Mouse (Mus musculus): ENCODE data around the gene Olfr148. TPM values are rescaled to one million over a fixed set of nuclear protein-coding genes. Genes with fewer than 3 reads are reported as not detected.

Gene Olfr148
- polyA plus RNA-seq, 1 experiment from 2014 or later, result not detected

DNA sequence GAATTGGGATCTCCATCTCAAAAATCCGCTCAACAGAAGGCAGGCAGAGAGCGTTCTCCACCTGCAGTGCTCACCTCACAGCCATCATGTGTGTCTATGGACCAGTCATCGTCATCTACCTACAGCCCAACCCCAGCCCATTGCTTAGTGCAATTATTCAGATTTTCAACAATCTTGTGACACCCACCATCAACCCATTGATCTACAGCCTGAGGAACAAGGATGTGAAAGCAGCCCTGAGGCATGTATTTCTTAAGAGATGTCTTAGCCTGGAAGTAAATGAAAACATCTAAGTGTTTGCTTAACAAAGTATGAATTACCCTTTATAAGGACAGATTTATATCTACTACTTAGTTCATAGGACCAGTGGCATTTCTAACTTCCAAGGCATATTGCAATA lies 13.3 kb downstream of the Olfr148 start:
- no peaks in the 10 kb centered on the region for H3K4me1 ChIP-seq (replicated peaks; ENCODE audit: control insufficient read depth, insufficient read depth, low read length)
- H3K27me3 ChIP-seq (replicated peaks; ENCODE audit: control insufficient read depth, insufficient read depth, low read length), result no peaks in the 10 kb centered on the region
- ATAC-seq, result no peak
- no peaks in the 10 kb centered on the region for H3K9me3 ChIP-seq (ENCODE audit: control insufficient read depth, low read length)
- H3K36me3 ChIP-seq (ENCODE audit: control insufficient read depth, insufficient read depth), result no peaks in the 10 kb centered on the region
- H3K9ac ChIP-seq (replicated peaks; ENCODE audit: low read depth, low read length), result no peak overlapping the region
- no peak overlapping the region for H3K4me3 ChIP-seq (replicated peaks; ENCODE audit: low read length)
- H3K27ac ChIP-seq (ENCODE audit: low read length), result no peak overlapping the region
- WGBS, result 96% methylated on average over 3 of the region's 3 CpGs
- H3K4me2 ChIP-seq (ENCODE audit: low read length), result no peak overlapping the region

- Histone ChIP-seq H3K4me1 (replicated peaks; ENCODE audit: control insufficient read depth, insufficient read depth, low read length) (no peaks in the 10 kb centered on the region), H3K4me2 (ENCODE audit: low read length) (no peak overlapping the region), H3K27ac (ENCODE audit: low read length) (no peak overlapping the region), H3K9ac (replicated peaks; ENCODE audit: low read depth, low read length) (no peak overlapping the region), H3K4me3 (replicated peaks; ENCODE audit: low read length) (no peak overlapping the region), H3K27me3 (replicated peaks; ENCODE audit: control insufficient read depth, insufficient read depth, low read length) (no peaks in the 10 kb centered on the region), H3K36me3 (ENCODE audit: control insufficient read depth, insufficient read depth) (no peaks in the 10 kb centered on the region), H3K9me3 (ENCODE audit: control insufficient read depth, low read length) (no peaks in the 10 kb centered on the region)
- WGBS, result 80% methylated on average over 2 of the region's 2 CpGs
- no peak for ATAC-seq
Measured at GRCm38 (mm10) chr9:39624711-39625110, 14.3 kb downstream of the Olfr148 start.

DNA sequence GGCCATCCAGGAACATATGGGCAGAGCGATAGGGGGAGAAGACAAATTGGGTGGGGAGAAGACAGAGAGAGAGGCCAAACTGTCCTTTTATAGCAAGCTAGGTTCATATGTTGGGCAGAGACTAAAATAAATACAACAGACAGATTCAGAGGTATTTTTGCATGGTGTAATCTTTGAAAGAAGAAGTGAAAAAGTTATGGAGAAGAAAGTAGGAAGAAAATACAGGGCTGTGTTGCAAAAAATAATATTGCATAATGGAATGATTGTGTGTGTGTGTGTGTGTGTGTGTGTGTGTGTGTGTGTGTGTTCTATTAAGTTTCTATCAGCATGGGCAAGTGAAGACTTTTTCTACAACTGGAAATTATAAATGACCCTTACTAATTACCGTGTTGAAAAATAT lies 18.6 kb downstream of the Olfr148 start:
- WGBS, result 88% methylated on average over 2 of the region's 2 CpGs
- Histone ChIP-seq H3K9me3 (ENCODE audit: control insufficient read depth, low read length) (no peaks in the 10 kb centered on the region), H3K4me2 (ENCODE audit: low read length) (no peak overlapping the region), H3K4me1 (replicated peaks; ENCODE audit: control insufficient read depth, insufficient read depth, low read length) (no peaks in the 10 kb centered on the region), H3K27me3 (replicated peaks; ENCODE audit: control insufficient read depth, insufficient read depth, low read length) (no peaks in the 10 kb centered on the region), H3K27ac (ENCODE audit: low read length) (no peak overlapping the region), H3K9ac (replicated peaks; ENCODE audit: low read depth, low read length) (no peak overlapping the region), H3K36me3 (ENCODE audit: control insufficient read depth, insufficient read depth) (no peaks in the 10 kb centered on the region), H3K4me3 (replicated peaks; ENCODE audit: low read length) (no peak overlapping the region)
- ATAC-seq, result no peak

GRCm38 (mm10) chr9:39633913-39634594 lies 23.6 kb downstream of the Olfr148 start:
- no peak overlapping the region for H3K9ac ChIP-seq (replicated peaks; ENCODE audit: low read depth, low read length)
- peak overlapping the region; percentile 65; the same call in 1 of the 2 replicates for H3K27ac ChIP-seq (ENCODE audit: low read length)
- H3K4me2 ChIP-seq (ENCODE audit: low read length), result no peak overlapping the region
- H3K36me3 ChIP-seq (ENCODE audit: control insufficient read depth, insufficient read depth), result no peaks in the 10 kb centered on the region
- no peak overlapping the region for H3K4me3 ChIP-seq (replicated peaks; ENCODE audit: low read length)
- no peaks in the 10 kb centered on the region for H3K27me3 ChIP-seq (replicated peaks; ENCODE audit: control insufficient read depth, insufficient read depth, low read length)
- no peaks in the 10 kb centered on the region for H3K9me3 ChIP-seq (ENCODE audit: control insufficient read depth, low read length)
- WGBS, result 39% methylated on average over 4 of the region's 4 CpGs
- peak; percentile 91 for ATAC-seq
- no peaks in the 10 kb centered on the region for H3K4me1 ChIP-seq (replicated peaks; ENCODE audit: control insufficient read depth, insufficient read depth, low read length)

- H3K27me3 ChIP-seq (replicated peaks; ENCODE audit: control insufficient read depth, insufficient read depth, low read length), result no peaks in the 10 kb centered on the region
- no peaks in the 10 kb centered on the region for H3K36me3 ChIP-seq (ENCODE audit: control insufficient read depth, insufficient read depth)
- no peak within 1 kb of the TSS for H3K4me2 ChIP-seq (ENCODE audit: low read length)
- H3K4me3 ChIP-seq (replicated peaks; ENCODE audit: low read length), result no peak within 1 kb of the TSS
- no peak within 1 kb of the TSS for H3K27ac ChIP-seq (ENCODE audit: low read length)
- no peak for ATAC-seq
- H3K9me3 ChIP-seq (ENCODE audit: control insufficient read depth, low read length), result no peaks in the 10 kb centered on the region
- H3K4me1 ChIP-seq (replicated peaks; ENCODE audit: control insufficient read depth, insufficient read depth, low read length), result no peaks in the 10 kb centered on the region
- H3K9ac ChIP-seq (replicated peaks; ENCODE audit: low read depth, low read length), result no peak within 1 kb of the TSS
Measured at GRCm38 (mm10) chr9:39644785-39645184, 34.3 kb downstream of the Olfr148 start, which contains the start of gene Olfr961. Gene Olfr961, plus strand, starts transcription at chr9:39645085.

DNA sequence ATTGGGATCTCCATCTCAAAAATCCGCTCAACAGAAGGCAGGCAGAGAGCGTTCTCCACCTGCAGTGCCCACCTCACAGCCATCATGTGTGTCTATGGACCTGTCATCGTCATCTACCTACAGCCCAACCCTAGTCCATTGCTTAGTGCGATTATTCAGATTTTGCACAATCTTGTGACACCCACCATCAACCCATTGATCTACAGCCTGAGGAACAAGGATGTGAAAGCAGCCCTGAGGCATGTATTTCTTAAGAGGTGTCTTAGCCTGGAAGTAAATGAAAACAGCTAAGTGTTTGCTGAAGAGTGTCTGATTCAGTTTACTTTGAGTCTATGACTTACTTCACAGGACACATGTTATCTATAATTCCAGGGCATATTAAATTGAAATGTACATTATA lies 36.9 kb downstream of the Olfr148 start:
- Histone ChIP-seq H3K4me2 (ENCODE audit: low read length) (no peak overlapping the region), H3K36me3 (ENCODE audit: control insufficient read depth, insufficient read depth) (no peaks in the 10 kb centered on the region), H3K4me1 (replicated peaks; ENCODE audit: control insufficient read depth, insufficient read depth, low read length) (no peaks in the 10 kb centered on the region), H3K9ac (replicated peaks; ENCODE audit: low read depth, low read length) (no peak overlapping the region), H3K27ac (ENCODE audit: low read length) (no peak overlapping the region), H3K9me3 (ENCODE audit: control insufficient read depth, low read length) (no peaks in the 10 kb centered on the region), H3K27me3 (replicated peaks; ENCODE audit: control insufficient read depth, insufficient read depth, low read length) (no peaks in the 10 kb centered on the region), H3K4me3 (replicated peaks; ENCODE audit: low read length) (no peak overlapping the region)
- 93% methylated on average over 4 of the region's 4 CpGs for WGBS
- no peak for ATAC-seq

- H3K4me3 ChIP-seq (replicated peaks; ENCODE audit: low read length), result no peak overlapping the region
- no peak overlapping the region for H3K27ac ChIP-seq (ENCODE audit: low read length)
- H3K9ac ChIP-seq (replicated peaks; ENCODE audit: low read depth, low read length), result no peak overlapping the region
- H3K9me3 ChIP-seq (ENCODE audit: control insufficient read depth, low read length), result no peaks in the 10 kb centered on the region
- ATAC-seq, result peak; percentile 64
- no peaks in the 10 kb centered on the region for H3K27me3 ChIP-seq (replicated peaks; ENCODE audit: control insufficient read depth, insufficient read depth, low read length)
- no peak overlapping the region for H3K4me2 ChIP-seq (ENCODE audit: low read length)
- WGBS, result 64% methylated on average over 6 of the region's 6 CpGs
- H3K36me3 ChIP-seq (ENCODE audit: control insufficient read depth, insufficient read depth), result no peaks in the 10 kb centered on the region
- no peaks in the 10 kb centered on the region for H3K4me1 ChIP-seq (replicated peaks; ENCODE audit: control insufficient read depth, insufficient read depth, low read length)
Measured at GRCm38 (mm10) chr9:39654756-39655396, 44.4 kb downstream of the Olfr148 start.

Other genes starting within 250 kb of the Olfr148 start
- gene Olfr951, start 223.2 kb upstream of the Olfr148 start, polyA plus RNA-seq (2015; fragmentation: Nextera tagmentation; extraction: Ambion mirVana), result not detected in 2 replicates
- gene Olfr952, start 183.5 kb upstream of the Olfr148 start, polyA plus RNA-seq (2015; fragmentation: Nextera tagmentation; extraction: Ambion mirVana), result not detected in 2 replicates
- gene Olfr954, start 154.0 kb upstream of the Olfr148 start, polyA plus RNA-seq (2015; fragmentation: Nextera tagmentation; extraction: Ambion mirVana), result not detected in 2 replicates
- not detected in 2 replicates for gene Olfr955, start 138.7 kb upstream of the Olfr148 start, polyA plus RNA-seq (2015; fragmentation: Nextera tagmentation; extraction: Ambion mirVana)
- gene Olfr44, start 116.7 kb upstream of the Olfr148 start, polyA plus RNA-seq (2015; fragmentation: Nextera tagmentation; extraction: Ambion mirVana), result not detected in 2 replicates
- gene Olfr957, start 94.8 kb upstream of the Olfr148 start, polyA plus RNA-seq (2015; fragmentation: Nextera tagmentation; extraction: Ambion mirVana), result not detected in 2 replicates
- not detected in 2 replicates for gene Olfr958, start 56.6 kb upstream of the Olfr148 start, polyA plus RNA-seq (2015; fragmentation: Nextera tagmentation; extraction: Ambion mirVana)
- not detected in 2 replicates for gene Olfr959, start 35.1 kb upstream of the Olfr148 start, polyA plus RNA-seq (2015; fragmentation: Nextera tagmentation; extraction: Ambion mirVana)
- 36.8 and 73.0 TPM in 2 replicates for gene AW551984, start 6.3 kb upstream of the Olfr148 start, polyA plus RNA-seq (2015; fragmentation: Nextera tagmentation; extraction: Ambion mirVana)
- not detected in 2 replicates for gene Olfr960, start 10.7 kb downstream of the Olfr148 start, polyA plus RNA-seq (2015; fragmentation: Nextera tagmentation; extraction: Ambion mirVana)
- not detected in 2 replicates for gene Olfr961, start 34.4 kb downstream of the Olfr148 start, polyA plus RNA-seq (2015; fragmentation: Nextera tagmentation; extraction: Ambion mirVana)
- not detected in 2 replicates for gene Olfr963, start 56.5 kb downstream of the Olfr148 start, polyA plus RNA-seq (2015; fragmentation: Nextera tagmentation; extraction: Ambion mirVana)
- gene Olfr149, start 96.5 kb downstream of the Olfr148 start, polyA plus RNA-seq (2015; fragmentation: Nextera tagmentation; extraction: Ambion mirVana), result not detected in 2 replicates
- not detected in 2 replicates for gene Olfr965, start 100.7 kb downstream of the Olfr148 start, polyA plus RNA-seq (2015; fragmentation: Nextera tagmentation; extraction: Ambion mirVana)
- gene Olfr150, start 120.3 kb downstream of the Olfr148 start, polyA plus RNA-seq (2015; fragmentation: Nextera tagmentation; extraction: Ambion mirVana), result not detected in 2 replicates
- gene Olfr967, start 135.6 kb downstream of the Olfr148 start, polyA plus RNA-seq (2015; fragmentation: Nextera tagmentation; extraction: Ambion mirVana), result not detected in 2 replicates
- gene Olfr968, start 172.6 kb downstream of the Olfr148 start, polyA plus RNA-seq (2015; fragmentation: Nextera tagmentation; extraction: Ambion mirVana), result not detected in 2 replicates
- gene Olfr969, start 180.3 kb downstream of the Olfr148 start, polyA plus RNA-seq (2015; fragmentation: Nextera tagmentation; extraction: Ambion mirVana), result not detected in 2 replicates
- not detected in 2 replicates for gene Olfr970, start 198.2 kb downstream of the Olfr148 start, polyA plus RNA-seq (2015; fragmentation: Nextera tagmentation; extraction: Ambion mirVana)
- not detected in 2 replicates for gene Olfr971, start 226.2 kb downstream of the Olfr148 start, polyA plus RNA-seq (2015; fragmentation: Nextera tagmentation; extraction: Ambion mirVana)